Mouse (Mus musculus) CH12.LX (cell line): ENCODE results near the gene Ly6g.
"Not testable (repeated sequence)": the region's sequence is repeated elsewhere in the genome, so short reads cannot be mapped to it uniquely, and the experiment has no call there.

ENCODE experiments used
- ELF1 ChIP-seq: IDR thresholded peaks from 2 replicates; pipeline ENCODE4 v1.6.1; 2014; ENCODE audit warnings: low read depth, mild to moderate bottlenecking, inconsistent platforms, low read length, improper control_type of control experiment
- EP300 ChIP-seq: IDR thresholded peaks from 2 replicates; pipeline ENCODE4 v1.6.1; 2011; ENCODE audit warnings: low read length, improper control_type of control experiment
- MAFK ChIP-seq: IDR thresholded peaks from 2 replicates; pipeline ENCODE4 v1.6.1; 2011; ENCODE audit warnings: low read length, improper control_type of control experiment; ENCODE audit not compliant: insufficient replicate concordance
- POLR2A ChIP-seq: IDR thresholded peaks from 2 replicates; pipeline ENCODE4 v1.6.1; 2011; ENCODE audit warnings: low read depth, mild to moderate bottlenecking, improper control_type of control experiment, low read length
- TCF12 ChIP-seq: IDR thresholded peaks from 2 replicates; pipeline ENCODE4 v1.6.1; 2014; ENCODE audit warnings: low read depth, mild to moderate bottlenecking, inconsistent platforms, low read length, improper control_type of control experiment
- ZNF384 ChIP-seq: IDR thresholded peaks from 2 replicates; pipeline ENCODE4 v1.6.1; 2012; ENCODE audit warnings: low read depth, low read length, improper control_type of control experiment, inconsistent platforms

DNA sequence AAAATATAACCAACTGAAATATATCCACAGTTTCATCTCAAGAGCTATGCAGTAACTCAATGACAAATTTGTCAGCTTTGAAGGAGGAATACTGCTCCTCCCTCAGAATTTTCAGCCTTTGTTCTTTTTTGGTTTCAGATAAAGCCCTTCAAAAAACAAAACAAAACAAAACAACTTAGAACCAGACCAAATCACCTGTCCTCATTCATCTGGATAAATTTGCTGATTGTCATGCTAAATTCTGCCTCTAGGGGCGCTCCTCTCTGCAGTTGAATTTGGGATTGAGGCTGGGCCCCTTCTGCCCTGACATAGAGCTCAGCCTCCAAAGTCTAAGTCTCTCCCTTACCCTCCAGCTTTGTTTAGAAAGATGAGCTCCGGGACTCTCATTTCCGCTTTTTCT is 35.5 kb downstream of the Ly6g start:
- TF ChIP-seq ELF1, MAFK, TCF12, POLR2A, ZNF384, EP300: not testable (repeated sequence)
